Comparison of ENCODE assay signal across 8 mouse cellular contexts in the genomic region with DNA sequence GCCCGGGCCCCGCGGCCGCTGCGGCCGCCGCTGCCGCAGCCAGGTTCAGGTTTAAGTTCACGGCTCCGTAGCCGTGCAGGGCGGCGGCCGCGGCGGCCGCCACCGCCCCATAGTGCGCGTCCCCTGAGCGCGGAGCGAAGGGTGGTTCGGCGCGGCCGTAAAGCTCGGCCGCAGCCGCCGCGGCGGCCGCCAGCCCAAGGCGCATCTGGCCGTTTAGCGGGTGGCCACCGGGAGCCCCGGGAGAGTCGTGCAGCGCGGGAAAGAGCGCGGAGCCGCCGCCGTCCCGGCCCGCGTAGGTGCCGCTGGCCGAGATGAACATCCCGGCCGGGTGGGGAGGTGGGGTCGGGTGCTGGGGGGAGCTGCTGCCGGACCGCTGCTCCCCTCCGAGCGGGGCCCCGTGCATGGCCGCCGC. TPM values are rescaled to one million over a fixed set of nuclear protein-coding genes. Genes with fewer than 3 reads are reported as not detected.
DNase-seq lines count a peak whose midpoint lies in the region; ATAC-seq and TF ChIP-seq lines count a peak whose summit lies in the region.

No protein-coding gene starts in this region.

- no peaks in the 10 kb centered on the region for H3K36me3 ChIP-seq in embryonic facial prominence, embryonic 10.5 days (replicated peaks)
- H3K36me3 ChIP-seq in hindbrain, postnatal 0 days (ENCODE audit: insufficient read depth, low read length) = no peaks in the 10 kb centered on the region
- H3K36me3 ChIP-seq in neural tube, embryonic 12.5 days = no peaks in the 10 kb centered on the region

- H3K9ac ChIP-seq in hindbrain, postnatal 0 days (replicated peaks; ENCODE audit: low read length) = peak overlapping the region; percentile 72
- peak overlapping the region; percentile 69 for H3K9ac ChIP-seq in neural tube, embryonic 12.5 days

- ATAC-seq in hindbrain, postnatal 0 days = peak; percentile 8
- ATAC-seq in neural tube, embryonic 12.5 days (ENCODE audit: low FRiP score, low read depth) = peak; percentile 6; the same call in 1 of the 2 replicates

- peak overlapping the region; percentile 61 for H3K4me2 ChIP-seq in hindbrain, postnatal 0 days (ENCODE audit: low read depth, low read length)
- H3K4me2 ChIP-seq in neural tube, embryonic 12.5 days (replicated peaks) = peak overlapping the region; percentile 81

- under 1% methylated on average over 60 of the region's 62 CpGs for WGBS in embryonic facial prominence, embryonic 10.5 days
- 1% methylated on average over 49 of the region's 62 CpGs for WGBS in hindbrain, postnatal 0 days
- WGBS in neural tube, embryonic 12.5 days = under 1% methylated on average over 55 of the region's 62 CpGs

- H3K27ac ChIP-seq in left cerebral cortex, adult 2 months = peak overlapping the region; percentile 81
- H3K27ac ChIP-seq in embryonic facial prominence, embryonic 10.5 days (replicated peaks) = peak overlapping the region; percentile 87
- peak overlapping the region; percentile 94 for H3K27ac ChIP-seq in hindbrain, postnatal 0 days
- H3K27ac ChIP-seq in neural tube, embryonic 12.5 days = peak overlapping the region; percentile 57

- no peaks in the 10 kb centered on the region for H3K9me3 ChIP-seq in embryonic facial prominence, embryonic 10.5 days
- no peaks in the 10 kb centered on the region for H3K9me3 ChIP-seq in hindbrain, postnatal 0 days (ENCODE audit: low read length)
- no peaks in the 10 kb centered on the region for H3K9me3 ChIP-seq in neural tube, embryonic 12.5 days

- H3K4me3 ChIP-seq in left cerebral cortex, adult 2 months = peak overlapping the region; percentile 51
- peak overlapping the region; percentile 72 for H3K4me3 ChIP-seq in embryonic facial prominence, embryonic 10.5 days
- H3K4me3 ChIP-seq in hindbrain, postnatal 0 days (ENCODE audit: low read length) = peak overlapping the region; percentile 70
- H3K4me3 ChIP-seq in neural tube, embryonic 12.5 days = peak overlapping the region; percentile 58

- H3K27me3 ChIP-seq in embryonic facial prominence, embryonic 10.5 days (replicated peaks; ENCODE audit: low read depth, poor library complexity, severe bottlenecking) = peaks cover 100% of the 10 kb centered on the region
- H3K27me3 ChIP-seq in hindbrain, postnatal 0 days (ENCODE audit: insufficient read depth, low read length) = peaks cover 21% of the 10 kb centered on the region; the same call in 1 of the 2 replicates
- peaks cover 78% of the 10 kb centered on the region for H3K27me3 ChIP-seq in neural tube, embryonic 12.5 days (replicated peaks)

- peaks cover 52% of the 10 kb centered on the region for H3K4me1 ChIP-seq in embryonic facial prominence, embryonic 10.5 days
- H3K4me1 ChIP-seq in hindbrain, postnatal 0 days (ENCODE audit: insufficient read depth, low read length) = no peaks in the 10 kb centered on the region
- H3K4me1 ChIP-seq in neural tube, embryonic 12.5 days = peaks cover 43% of the 10 kb centered on the region

- intact Hi-C loops in left cerebral cortex, adult 2 months (cut with DNase I) = loop anchor here (10.0 kb wide), 1 partner anchor 360 kb away; a partner anchor contains a TSS
- intact Hi-C loops in left cerebral cortex, postnatal 25 days (cut with DNase I) = loop anchor here (5.0 kb wide), 1 partner anchor 82 kb away; no protein-coding TSS in a partner anchor

- DNase-seq in left cerebral cortex, adult 2 months (ENCODE audit: extremely low spot score in 1 of 2, low spot score in 2 of 2) = no peak
- DNase-seq in left cerebral cortex, postnatal 25 days (ENCODE audit: low spot score in 2 of 2) = no peak
- DNase-seq in embryonic facial prominence, embryonic 10.5 days (ENCODE audit: low spot score) = no peak
- DNase-seq in hindbrain, postnatal 0 days (ENCODE audit: low spot score) = no peak
- DNase-seq in right cerebral cortex, adult 2 months (ENCODE audit: low spot score in 2 of 2) = no peak
- no peak for DNase-seq in testis, postnatal 14 days (ENCODE audit: low spot score)
- no peak for DNase-seq in lung, postnatal 25 days (ENCODE audit: low spot score)

- no peak for TF ChIP-seq CTCF in left cerebral cortex, adult 2 months (IDR thresholded peaks at IDR 0.05)
- TF ChIP-seq CTCF in hindbrain, postnatal 0 days (IDR thresholded peaks at IDR 0.05; ENCODE audit: low read depth) = no peak

RNA-seq across cellular contexts. Expression of a gene that starts 1.1 kb away (rescaled TPM):
- total RNA-seq in left cerebral cortex, adult 2 months (2021) = 1 to 10 TPM; 4.1 to 4.8 TPM
- 1 to 10 TPM; 2.3 to 2.7 TPM for total RNA-seq in left cerebral cortex, postnatal 25 days (2021)
- 6.2 and 6.9 TPM in 2 replicates for polyA plus RNA-seq in embryonic facial prominence, embryonic 10.5 days (2016; fragmentation: Nextera tagmentation; extraction: Ambion mirVana)
- 46.2 and 51.3 TPM in 2 replicates for total RNA-seq in hindbrain, postnatal 0 days (2014; rRNA removed)
- polyA plus RNA-seq in hindbrain, postnatal 0 days (2015; fragmentation: Nextera tagmentation; extraction: Ambion mirVana) = 31.0 and 31.1 TPM in 2 replicates
- 11.3 and 14.3 TPM in 2 replicates for polyA plus RNA-seq in neural tube, embryonic 12.5 days (2016; fragmentation: Nextera tagmentation; extraction: Ambion mirVana)

RNA-seq across cellular contexts. Expression of a gene that starts 10.9 kb away (rescaled TPM):
- total RNA-seq in left cerebral cortex, adult 2 months (2021) = 10 to 100 TPM; 17.4 to 18.3 TPM
- total RNA-seq in left cerebral cortex, postnatal 25 days (2021) = 10 to 100 TPM; 16.0 to 16.5 TPM
- polyA plus RNA-seq in embryonic facial prominence, embryonic 10.5 days (2016; fragmentation: Nextera tagmentation; extraction: Ambion mirVana) = 2.2 and 2.4 TPM in 2 replicates
- 234 TPM in 2 replicates for total RNA-seq in hindbrain, postnatal 0 days (2014; rRNA removed)
- 35.9 and 40.2 TPM in 2 replicates for polyA plus RNA-seq in hindbrain, postnatal 0 days (2015; fragmentation: Nextera tagmentation; extraction: Ambion mirVana)
- polyA plus RNA-seq in neural tube, embryonic 12.5 days (2016; fragmentation: Nextera tagmentation; extraction: Ambion mirVana) = 11.6 and 13.4 TPM in 2 replicates

RNA-seq across cellular contexts. Expression of a gene that starts 13.4 kb away (rescaled TPM):
- total RNA-seq in left cerebral cortex, adult 2 months (2021) = under 1 TPM; 0.28 to 0.34 TPM
- total RNA-seq in left cerebral cortex, postnatal 25 days (2021) = under 1 TPM in 1 of 2 experiments, not detected in 1; 0.23 TPM
- polyA plus RNA-seq in embryonic facial prominence, embryonic 10.5 days (2016; fragmentation: Nextera tagmentation; extraction: Ambion mirVana) = 0.50 and 0.56 TPM in 2 replicates
- total RNA-seq in hindbrain, postnatal 0 days (2014; rRNA removed) = 1.2 and 3.0 TPM in 2 replicates
- polyA plus RNA-seq in hindbrain, postnatal 0 days (2015; fragmentation: Nextera tagmentation; extraction: Ambion mirVana) = 0.56 and 0.82 TPM in 2 replicates
- polyA plus RNA-seq in neural tube, embryonic 12.5 days (2016; fragmentation: Nextera tagmentation; extraction: Ambion mirVana) = 1.3 TPM in 2 replicates

RNA-seq across cellular contexts. Expression of a gene that starts 26.0 kb away (rescaled TPM):
- not detected for total RNA-seq in left cerebral cortex, adult 2 months (2021)
- total RNA-seq in left cerebral cortex, postnatal 25 days (2021) = not detected
- polyA plus RNA-seq in embryonic facial prominence, embryonic 10.5 days (2016; fragmentation: Nextera tagmentation; extraction: Ambion mirVana) = 0.31 TPM in 1 of 2 replicates, not detected in the other
- total RNA-seq in hindbrain, postnatal 0 days (2014; rRNA removed) = 0.93 and 4.7 TPM in 2 replicates
- polyA plus RNA-seq in hindbrain, postnatal 0 days (2015; fragmentation: Nextera tagmentation; extraction: Ambion mirVana) = 1.2 and 1.4 TPM in 2 replicates
- polyA plus RNA-seq in neural tube, embryonic 12.5 days (2016; fragmentation: Nextera tagmentation; extraction: Ambion mirVana) = 0.57 and 0.68 TPM in 2 replicates

Comparison
In these comparisons a context has a peak if more than half of its experiments do, and no peak if none do; other contexts are left out.
1. RNA of a gene that starts 10.9 kb away (total RNA-seq): 234 TPM in hindbrain, postnatal 0 days; 17.4 to 18.3 TPM in left cerebral cortex, adult 2 months and 16.0 to 16.5 TPM in left cerebral cortex, postnatal 25 days; every median in the first group is over 10 times any median in the second.
2. Peak in every context shown above with its lines, with median percentiles within 50 percentile points of each other: H3K27ac ChIP-seq and H3K4me3 ChIP-seq.